Mouse (Mus musculus) retina, adult 2 months (tissue): Measurements from ENCODE around the gene Fbxo40.

ENCODE experiments used
- DNase-seq: peaks from one replicate; pipeline ENCODE4 v3.0.0-alpha.2; 2012; ENCODE audit warnings: low read depth, low spot score

The Fbxo40 gene

GRCm38 (mm10) chr16:36947646-36948197, 42.5 kb downstream of the Fbxo40 start:
- DNase-seq = no peak

- DNase-seq = no peak
Measured at GRCm38 (mm10) chr16:36946459-36947159, 43.7 kb downstream of the Fbxo40 start.

GRCm38 (mm10) chr16:36944895-36945424, 45.3 kb downstream of the Fbxo40 start:
- DNase-seq = peak; percentile 77

- no peak for DNase-seq
Measured at GRCm38 (mm10) chr16:36943591-36943990, 46.7 kb downstream of the Fbxo40 start.

GRCm38 (mm10) chr16:36941895-36942294, 48.4 kb downstream of the Fbxo40 start:
- DNase-seq = no peak

- DNase-seq = no peak
Measured at GRCm38 (mm10) chr16:36941137-36941727, 49.0 kb downstream of the Fbxo40 start.

GRCm38 (mm10) chr16:36935814-36936213, 54.5 kb downstream of the Fbxo40 start:
- DNase-seq = no peak

- no peak for DNase-seq
Measured at GRCm38 (mm10) chr16:36934841-36935620, 55.2 kb downstream of the Fbxo40 start, which contains the start of gene Hcls1. Hcls1 (plus strand) TSS chr16:36934983.

- no peak for DNase-seq
Measured at GRCm38 (mm10) chr16:36934131-36934840, 56.0 kb downstream of the Fbxo40 start.

- DNase-seq = no peak
Measured at GRCm38 (mm10) chr16:36932546-36932945, 57.7 kb downstream of the Fbxo40 start.

GRCm38 (mm10) chr16:36931976-36932375, 58.3 kb downstream of the Fbxo40 start:
- DNase-seq = no peak

- no peak for DNase-seq
Measured at GRCm38 (mm10) chr16:36931381-36931780, 58.9 kb downstream of the Fbxo40 start.

- DNase-seq = no peak
Measured at GRCm38 (mm10) chr16:36930231-36931136, 59.8 kb downstream of the Fbxo40 start.

GRCm38 (mm10) chr16:36929216-36929615, 61.1 kb downstream of the Fbxo40 start:
- no peak for DNase-seq

- DNase-seq = no peak
Measured at GRCm38 (mm10) chr16:36928106-36928500, 62.2 kb downstream of the Fbxo40 start.

GRCm38 (mm10) chr16:36927495-36928105, 62.7 kb downstream of the Fbxo40 start:
- no peak for DNase-seq

GRCm38 (mm10) chr16:36926514-36927447, 63.5 kb downstream of the Fbxo40 start:
- DNase-seq = no peak

GRCm38 (mm10) chr16:36925797-36926196, 64.5 kb downstream of the Fbxo40 start:
- DNase-seq = no peak

GRCm38 (mm10) chr16:36925351-36925750, 64.9 kb downstream of the Fbxo40 start:
- DNase-seq = no peak
